Mouse (Mus musculus) B cell, adult 2 months (primary cell): Measurements from ENCODE around the gene Klhl29.

Experiments
- DNase-seq, 2 experiments: peaks; one replicate each; pipeline ENCODE4 v3.0.0; 2022

The Klhl29 gene

GRCm38 (mm10) chr12:5285579-5285978, 89.9 kb downstream of the Klhl29 start:
- DNase-seq, result no peak

- no peak for DNase-seq
Observed at GRCm38 (mm10) chr12:5284961-5285360, 90.5 kb downstream of the Klhl29 start.

GRCm38 (mm10) chr12:5283654-5284053, 91.8 kb downstream of the Klhl29 start:
- no peak for DNase-seq

GRCm38 (mm10) chr12:5282611-5283010, 92.9 kb downstream of the Klhl29 start:
- DNase-seq, result no peak

GRCm38 (mm10) chr12:5279873-5280272, 95.6 kb downstream of the Klhl29 start:
- no peak for DNase-seq

- no peak for DNase-seq
Observed at GRCm38 (mm10) chr12:5277028-5277427, 98.5 kb downstream of the Klhl29 start.

- no peak for DNase-seq
Observed at GRCm38 (mm10) chr12:5275507-5275936, 100.0 kb downstream of the Klhl29 start.

GRCm38 (mm10) chr12:5274519-5274944, 101.0 kb downstream of the Klhl29 start:
- no peak for DNase-seq

GRCm38 (mm10) chr12:5273316-5274047, 102.0 kb downstream of the Klhl29 start:
- no peak for DNase-seq

- DNase-seq, result no peak
Observed at GRCm38 (mm10) chr12:5270527-5270926, 105.0 kb downstream of the Klhl29 start.

- no peak for DNase-seq
Observed at GRCm38 (mm10) chr12:5269936-5270335, 105.5 kb downstream of the Klhl29 start.

GRCm38 (mm10) chr12:5269061-5269460, 106.4 kb downstream of the Klhl29 start:
- DNase-seq, result no peak

GRCm38 (mm10) chr12:5268188-5268612, 107.3 kb downstream of the Klhl29 start:
- DNase-seq, result no peak

GRCm38 (mm10) chr12:5267271-5268187, 108.0 kb downstream of the Klhl29 start:
- no peak for DNase-seq

GRCm38 (mm10) chr12:5266773-5267172, 108.7 kb downstream of the Klhl29 start:
- DNase-seq, result no peak

- DNase-seq, result no peak
Observed at GRCm38 (mm10) chr12:5261476-5261875, 114.0 kb downstream of the Klhl29 start.

GRCm38 (mm10) chr12:5258779-5259178, 116.7 kb downstream of the Klhl29 start:
- DNase-seq, result no peak

GRCm38 (mm10) chr12:5257174-5257573, 118.3 kb downstream of the Klhl29 start:
- no peak for DNase-seq

- DNase-seq, result no peak
Observed at GRCm38 (mm10) chr12:5255079-5255478, 120.4 kb downstream of the Klhl29 start.

- DNase-seq, result no peak
Observed at GRCm38 (mm10) chr12:5254246-5254982, 121.1 kb downstream of the Klhl29 start.

- no peak for DNase-seq
Observed at GRCm38 (mm10) chr12:5253289-5254005, 122.0 kb downstream of the Klhl29 start.

- no peak for DNase-seq
Observed at GRCm38 (mm10) chr12:5252569-5252968, 122.9 kb downstream of the Klhl29 start.
